Mouse (Mus musculus) spleen, postnatal 4 days (tissue): Measurements from ENCODE around the gene Ecpas.

Source experiments
- DNase-seq, 2 experiments: peaks; one replicate each; pipeline ENCODE4 v3.0.0; 2022; ENCODE audit warnings: low spot score in 2 of 2

The Ecpas gene

GRCm38 (mm10) chr4:58911069-58911830, 1.3 kb downstream of the Ecpas start:
- DNase-seq, result peak; percentile 62 to 84

GRCm38 (mm10) chr4:58910175-58911068, 2.1 kb downstream of the Ecpas start:
- no peak for DNase-seq

GRCm38 (mm10) chr4:58907453-58907852, 5.1 kb downstream of the Ecpas start:
- DNase-seq, result no peak

- no peak for DNase-seq
Observed at GRCm38 (mm10) chr4:58898318-58898717, 14.2 kb downstream of the Ecpas start.

- DNase-seq, result no peak
Observed at GRCm38 (mm10) chr4:58897436-58897835, 15.1 kb downstream of the Ecpas start.

GRCm38 (mm10) chr4:58894399-58894798, 18.1 kb downstream of the Ecpas start:
- no peak for DNase-seq

- DNase-seq, result peak in 1 of 2 experiments; percentile 17
Observed at GRCm38 (mm10) chr4:58890035-58890782, 22.3 kb downstream of the Ecpas start.

- no peak for DNase-seq
Observed at GRCm38 (mm10) chr4:58888568-58888967, 24.0 kb downstream of the Ecpas start.

GRCm38 (mm10) chr4:58887626-58888025, 24.9 kb downstream of the Ecpas start:
- no peak for DNase-seq

GRCm38 (mm10) chr4:58886778-58887177, 25.8 kb downstream of the Ecpas start:
- DNase-seq, result no peak

- DNase-seq, result no peak
Observed at GRCm38 (mm10) chr4:58885341-58885740, 27.2 kb downstream of the Ecpas start.

- DNase-seq, result no peak
Observed at GRCm38 (mm10) chr4:58883841-58884240, 28.7 kb downstream of the Ecpas start.

- DNase-seq, result no peak
Observed at GRCm38 (mm10) chr4:58874373-58874772, 38.2 kb downstream of the Ecpas start.

GRCm38 (mm10) chr4:58867242-58867641, 45.3 kb downstream of the Ecpas start:
- no peak for DNase-seq

- DNase-seq, result no peak
Observed at GRCm38 (mm10) chr4:58832908-58833307, 79.6 kb downstream of the Ecpas start.

GRCm38 (mm10) chr4:58825921-58826320, 86.6 kb downstream of the Ecpas start:
- DNase-seq, result no peak

- DNase-seq, result no peak
Observed at GRCm38 (mm10) chr4:58787616-58788015, 124.9 kb downstream of the Ecpas start, which contains the start of gene Olfr267. Gene Olfr267 (minus strand): TSS chr4:58787716.

GRCm38 (mm10) chr4:58786659-58787058, 125.9 kb downstream of the Ecpas start:
- no peak for DNase-seq

GRCm38 (mm10) chr4:58763417-58763816, 149.1 kb downstream of the Ecpas start:
- DNase-seq, result no peak

GRCm38 (mm10) chr4:58749510-58749909, 163.0 kb downstream of the Ecpas start:
- no peak for DNase-seq

- DNase-seq, result no peak
Observed at GRCm38 (mm10) chr4:58749101-58749500, 163.4 kb downstream of the Ecpas start.
